Mouse (Mus musculus) heart, embryonic 10.5 days (tissue): Measurements from ENCODE around the gene Bdnf. TPM values are rescaled to one million over a fixed set of nuclear protein-coding genes. Genes with fewer than 3 reads are reported as not detected.

Source experiments
- DNase-seq: peaks from one replicate; pipeline ENCODE4 v3.0.0-alpha.2; 2017; ENCODE audit warnings: low spot score
- H3K27ac ChIP-seq: fragments of 300-500 bp; sonication (generic); 2 replicates; pipeline ENCODE4 v1.5.1; 2016; ENCODE audit warnings: mild to moderate bottlenecking
- H3K27me3 ChIP-seq: fragments of 300-500 bp; sonication (generic); 2 replicates; pipeline ENCODE4 v1.6.1; 2016; ENCODE audit warnings: mild to moderate bottlenecking; ENCODE audit not compliant: poor library complexity, insufficient read depth, severe bottlenecking
- H3K36me3 ChIP-seq: fragments of 300-500 bp; sonication (generic); 2 replicates; pipeline ENCODE4 v1.6.1; 2016; ENCODE audit warnings: mild to moderate bottlenecking, moderate library complexity
- H3K4me1 ChIP-seq: fragments of 300-500 bp; sonication (generic); 2 replicates; pipeline ENCODE4 v1.6.1; 2016; ENCODE audit warnings: mild to moderate bottlenecking
- H3K4me3 ChIP-seq: fragments of 300-500 bp; sonication (generic); 2 replicates; pipeline ENCODE4 v1.5.1; 2016; ENCODE audit warnings: mild to moderate bottlenecking, moderate library complexity
- H3K9me3 ChIP-seq: fragments of 300-500 bp; sonication (generic); 2 replicates; pipeline ENCODE4 v1.6.1; 2016; ENCODE audit warnings: mild to moderate bottlenecking, moderate library complexity
- WGBS: fragments of 180-500 bp; shearing (Covaris S2); methylation state at CpG from one replicate; pipeline ENCODE4 v1.1.7; 2016; 5-methylcytosine and 5-hydroxymethylcytosine counted together
- polyA plus RNA-seq: library from polyadenylated mRNA; unstranded; fragments of >200 nt; fragmentation: Nextera tagmentation; extraction: Ambion mirVana; gene quantifications from 2 replicates; pipeline ENCODE4 v1.2.1, GENCODE M21; 2016

The Bdnf gene
- polyA plus RNA-seq, 1 experiment from 2014 or later: 2.2 TPM

GRCm38 (mm10) chr2:109725831-109726230, 51.3 kb downstream of the Bdnf start:
- whole genome bisulfite sequencing: 59% methylated on average over 6 of the region's 6 CpGs
- Histone ChIP-seq H3K27ac (no peak overlapping the region), H3K4me1 (no peaks in the 10 kb centered on the region), H3K9me3 (no peaks in the 10 kb centered on the region), H3K4me3 (no peak overlapping the region), H3K27me3 (no peaks in the 10 kb centered on the region), H3K36me3 (no peaks in the 10 kb centered on the region)
- DNase-seq: no peak

- Histone ChIP-seq H3K27ac (no peak overlapping the region), H3K4me1 (no peaks in the 10 kb centered on the region)
- WGBS: 85% methylated on average over 1 of the region's 1 CpGs
Observed at GRCm38 (mm10) chr2:109729221-109729620, 54.7 kb downstream of the Bdnf start.

GRCm38 (mm10) chr2:109733201-109734039, 58.9 kb downstream of the Bdnf start:
- DNase-seq: no peak
- H3K9me3 ChIP-seq: no peaks in the 10 kb centered on the region
- H3K36me3 ChIP-seq: no peaks in the 10 kb centered on the region
- 53% methylated on average over 9 of the region's 9 CpGs for WGBS
- no peak overlapping the region for H3K27ac ChIP-seq
- no peaks in the 10 kb centered on the region for H3K27me3 ChIP-seq
- H3K4me3 ChIP-seq: no peak overlapping the region
- H3K4me1 ChIP-seq: 0 out of 2 replicates have a peak, but pooled peaks cover 3% of the 10 kb centered on the region

More at GRCm38 (mm10) chr2:109729221-109729620, 54.7 kb downstream of the Bdnf start:
- Histone ChIP-seq H3K4me3 (no peak overlapping the region), H3K36me3 (no peaks in the 10 kb centered on the region), H3K27me3 (no peaks in the 10 kb centered on the region), H3K9me3 (no peaks in the 10 kb centered on the region)
- no peak for DNase-seq

- H3K36me3 ChIP-seq: no peaks in the 10 kb centered on the region
- 78% methylated on average over 3 of the region's 3 CpGs for WGBS
Observed at GRCm38 (mm10) chr2:109734228-109734627, 59.7 kb downstream of the Bdnf start.

GRCm38 (mm10) chr2:109734666-109735065, 60.2 kb downstream of the Bdnf start:
- WGBS: 87% methylated on average over 6 of the region's 6 CpGs
- Histone ChIP-seq H3K9me3 (no peaks in the 10 kb centered on the region), H3K4me1 (0 out of 2 replicates have a peak, but pooled peaks cover 3% of the 10 kb centered on the region), H3K4me3 (no peak overlapping the region), H3K27ac (no peak overlapping the region), H3K27me3 (no peaks in the 10 kb centered on the region), H3K36me3 (no peaks in the 10 kb centered on the region)
- DNase-seq: no peak

More at GRCm38 (mm10) chr2:109734228-109734627, 59.7 kb downstream of the Bdnf start:
- no peak for DNase-seq
- H3K4me1 ChIP-seq: 0 out of 2 replicates have a peak, but pooled peaks cover 3% of the 10 kb centered on the region
- H3K4me3 ChIP-seq: no peak overlapping the region
- no peaks in the 10 kb centered on the region for H3K9me3 ChIP-seq
- H3K27me3 ChIP-seq: no peaks in the 10 kb centered on the region
- no peak overlapping the region for H3K27ac ChIP-seq

GRCm38 (mm10) chr2:109735347-109735746, 60.8 kb downstream of the Bdnf start:
- Histone ChIP-seq H3K4me3 (no peak overlapping the region), H3K36me3 (no peaks in the 10 kb centered on the region), H3K27ac (no peak overlapping the region), H3K4me1 (0 out of 2 replicates have a peak, but pooled peaks cover 3% of the 10 kb centered on the region), H3K27me3 (no peaks in the 10 kb centered on the region), H3K9me3 (no peaks in the 10 kb centered on the region)
- DNase-seq: no peak
- WGBS: 47% methylated on average over 7 of the region's 7 CpGs

- H3K27ac ChIP-seq: no peak overlapping the region
- H3K27me3 ChIP-seq: no peaks in the 10 kb centered on the region
- H3K4me3 ChIP-seq: no peak overlapping the region
- DNase-seq: no peak
- no peaks in the 10 kb centered on the region for H3K9me3 ChIP-seq
- H3K4me1 ChIP-seq: 0 out of 2 replicates have a peak, but pooled peaks cover 3% of the 10 kb centered on the region
- 71% methylated on average over 2 of the region's 2 CpGs for WGBS
- no peaks in the 10 kb centered on the region for H3K36me3 ChIP-seq
Observed at GRCm38 (mm10) chr2:109736306-109736705, 61.8 kb downstream of the Bdnf start.

GRCm38 (mm10) chr2:109738331-109738730, 63.8 kb downstream of the Bdnf start:
- no peak for DNase-seq
- Histone ChIP-seq H3K4me1 (0 out of 2 replicates have a peak, but pooled peaks cover 3% of the 10 kb centered on the region), H3K27ac (no peak overlapping the region), H3K27me3 (no peaks in the 10 kb centered on the region), H3K36me3 (no peaks in the 10 kb centered on the region), H3K9me3 (no peaks in the 10 kb centered on the region), H3K4me3 (no peak overlapping the region)
- WGBS: 75% methylated on average over 2 of the region's 2 CpGs

GRCm38 (mm10) chr2:109743208-109743960, 68.9 kb downstream of the Bdnf start:
- Histone ChIP-seq H3K4me3 (no peak overlapping the region), H3K4me1 (no peaks in the 10 kb centered on the region), H3K27me3 (no peaks in the 10 kb centered on the region), H3K27ac (no peak overlapping the region), H3K36me3 (no peaks in the 10 kb centered on the region), H3K9me3 (no peaks in the 10 kb centered on the region)
- 77% methylated on average over 3 of the region's 3 CpGs for WGBS
- no peak for DNase-seq

GRCm38 (mm10) chr2:109746223-109746622, 71.7 kb downstream of the Bdnf start:
- Histone ChIP-seq H3K9me3 (no peaks in the 10 kb centered on the region), H3K4me1 (no peaks in the 10 kb centered on the region), H3K36me3 (no peaks in the 10 kb centered on the region), H3K4me3 (no peak overlapping the region), H3K27ac (no peak overlapping the region), H3K27me3 (no peaks in the 10 kb centered on the region)
- DNase-seq: no peak
- WGBS: 8% methylated on average over 1 of the region's 1 CpGs

GRCm38 (mm10) chr2:109748412-109748811, 73.9 kb downstream of the Bdnf start:
- Histone ChIP-seq H3K27ac (no peak overlapping the region), H3K27me3 (no peaks in the 10 kb centered on the region), H3K36me3 (no peaks in the 10 kb centered on the region), H3K9me3 (no peaks in the 10 kb centered on the region), H3K4me1 (no peaks in the 10 kb centered on the region), H3K4me3 (no peak overlapping the region)
- DNase-seq: no peak

- Histone ChIP-seq H3K27ac (no peak overlapping the region), H3K4me3 (no peak overlapping the region), H3K4me1 (no peaks in the 10 kb centered on the region), H3K9me3 (no peaks in the 10 kb centered on the region), H3K27me3 (no peaks in the 10 kb centered on the region), H3K36me3 (no peaks in the 10 kb centered on the region)
- DNase-seq: no peak
- 67% methylated on average over 4 of the region's 4 CpGs for WGBS
Observed at GRCm38 (mm10) chr2:109748815-109749214, 74.3 kb downstream of the Bdnf start.

GRCm38 (mm10) chr2:109749964-109750363, 75.5 kb downstream of the Bdnf start:
- H3K27me3 ChIP-seq: no peaks in the 10 kb centered on the region
- H3K4me3 ChIP-seq: no peak overlapping the region
- H3K4me1 ChIP-seq: no peaks in the 10 kb centered on the region
- no peaks in the 10 kb centered on the region for H3K36me3 ChIP-seq
- no peak for DNase-seq
- H3K27ac ChIP-seq: no peak overlapping the region
- no peaks in the 10 kb centered on the region for H3K9me3 ChIP-seq
